Mouse (Mus musculus) heart, embryonic 13.5 days (tissue): Measurements from ENCODE around the gene Rfx7. TPM values are rescaled to one million over a fixed set of nuclear protein-coding genes. Genes with fewer than 3 reads are reported as not detected.

ENCODE experiments used
- ATAC-seq: fragments of 200-750 bp; cut with Nextera tagmentation; 2 replicates; pipeline ENCODE4 v1.8.0; 2017; ENCODE audit warnings: moderate TSS enrichment; ENCODE audit not compliant: insufficient number of reproducible peaks, low FRiP score, low TSS enrichment; ENCODE audit errors: extremely low read depth
- H3K27ac ChIP-seq: fragments of 300-500 bp; sonication (generic); replicated peaks from 2 replicates; pipeline ENCODE4 v1.5.1; 2015; ENCODE audit warnings: moderate library complexity, mild to moderate bottlenecking, inconsistent platforms
- H3K27me3 ChIP-seq: fragments of 300-500 bp; sonication (generic); replicated peaks from 2 replicates; pipeline ENCODE4 v1.6.1; 2015; ENCODE audit warnings: mild to moderate bottlenecking, inconsistent platforms
- H3K36me3 ChIP-seq: fragments of 300-500 bp; sonication (generic); 2 replicates; pipeline ENCODE4 v1.6.1; 2015; ENCODE audit warnings: mild to moderate bottlenecking, inconsistent platforms
- H3K4me1 ChIP-seq: fragments of 300-500 bp; sonication (generic); 2 replicates; pipeline ENCODE4 v1.6.1; 2015; ENCODE audit warnings: inconsistent platforms
- H3K4me2 ChIP-seq: fragments of 300-500 bp; sonication (generic); 2 replicates; pipeline ENCODE4 v1.6.1; 2015; ENCODE audit warnings: inconsistent platforms, mild to moderate bottlenecking, moderate library complexity
- H3K4me3 ChIP-seq: fragments of 300-500 bp; sonication (generic); 2 replicates; pipeline ENCODE4 v1.5.1; 2015; ENCODE audit warnings: moderate library complexity, mild to moderate bottlenecking, inconsistent platforms
- H3K9ac ChIP-seq: fragments of 300-500 bp; sonication (generic); 2 replicates; pipeline ENCODE4 v1.6.1; 2015; ENCODE audit warnings: inconsistent platforms, mild to moderate bottlenecking, moderate library complexity
- H3K9me3 ChIP-seq: fragments of 300-500 bp; sonication (generic); 2 replicates; pipeline ENCODE4 v1.6.1; 2016; ENCODE audit warnings: inconsistent platforms
- WGBS: fragments of 180-500 bp; shearing (Covaris S2); methylation state at CpG from one replicate; pipeline ENCODE4 v1.1.7; 2015; ENCODE audit warnings: mixed read lengths; 5-methylcytosine and 5-hydroxymethylcytosine counted together
- polyA plus RNA-seq: library from polyadenylated mRNA; unstranded; fragments of >200 nt; fragmentation: Nextera tagmentation; extraction: Ambion mirVana; gene quantifications from 2 replicates; pipeline ENCODE4 v1.2.1, GENCODE M21; 2015

Rfx7 gene
- polyA plus RNA-seq, 1 experiment from 2014 or later, result 6.1 TPM

- Histone ChIP-seq H3K9ac (no peak overlapping the region), H3K9me3 (no peaks in the 10 kb centered on the region), H3K27me3 (no peaks in the 10 kb centered on the region), H3K27ac (peak overlapping the region; percentile 55), H3K4me1 (peaks cover 55% of the 10 kb centered on the region), H3K4me3 (no peak overlapping the region), H3K36me3 (no peaks in the 10 kb centered on the region), H3K4me2 (no peak overlapping the region)
- ATAC-seq, result no peak
- 39% methylated on average over 3 of the region's 3 CpGs for WGBS
Measured at GRCm38 (mm10) chr9:72656940-72657339, 124.9 kb downstream of the Rfx7 start.

GRCm38 (mm10) chr9:72657694-72658093, 125.7 kb downstream of the Rfx7 start:
- Histone ChIP-seq H3K4me2 (no peak overlapping the region), H3K9ac (no peak overlapping the region), H3K4me1 (peaks cover 48% of the 10 kb centered on the region), H3K27me3 (no peaks in the 10 kb centered on the region), H3K36me3 (no peaks in the 10 kb centered on the region), H3K27ac (no peak overlapping the region), H3K9me3 (no peaks in the 10 kb centered on the region), H3K4me3 (no peak overlapping the region)
- WGBS, result 94% methylated on average over 1 of the region's 1 CpGs
- no peak for ATAC-seq

DNA sequence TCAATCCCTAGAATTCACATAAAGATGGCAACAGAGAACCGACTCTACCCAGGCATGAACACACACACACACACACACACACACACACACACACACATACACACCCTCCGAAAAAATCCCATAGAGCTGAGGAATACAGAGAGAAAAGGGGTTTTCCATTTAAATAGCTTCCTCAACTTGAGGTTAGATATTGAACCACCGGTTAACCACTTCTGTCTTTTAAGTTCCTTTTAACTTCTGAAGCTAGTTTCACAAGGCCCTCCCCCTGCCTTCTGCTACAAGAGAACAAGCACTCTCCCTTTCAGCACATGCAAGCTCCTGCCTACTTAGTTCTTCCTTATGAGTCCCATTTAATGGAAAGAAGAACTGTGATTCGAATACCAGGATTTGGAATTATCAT, 128.1 kb downstream of the Rfx7 start:
- 67% methylated on average over 4 of the region's 4 CpGs for WGBS
- ATAC-seq, result no peak

DNA sequence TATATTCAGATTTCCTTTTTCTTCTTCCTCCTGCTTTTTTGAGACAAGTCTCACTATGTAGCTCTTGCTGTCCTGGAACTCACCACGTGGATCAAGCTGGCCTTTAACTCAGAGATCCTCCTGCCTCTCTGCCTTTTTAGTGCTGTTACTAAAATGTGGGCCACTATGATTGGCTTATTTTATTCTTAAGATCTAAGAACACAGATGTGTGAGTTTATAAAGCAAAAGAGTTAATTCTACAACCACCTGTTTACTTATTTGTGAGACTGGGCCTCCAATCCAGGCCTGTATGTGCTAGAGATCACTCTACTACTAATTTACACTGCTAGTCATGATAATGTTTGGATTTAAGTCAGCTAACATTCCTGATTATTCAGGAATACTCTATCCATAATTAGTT, 128.9 kb downstream of the Rfx7 start:
- peak overlapping the region; percentile 100 for H3K27ac ChIP-seq
- H3K9ac ChIP-seq, result peak overlapping the region; percentile 100; the same call in 1 of the 2 replicates
- peaks cover 23% of the 10 kb centered on the region for H3K36me3 ChIP-seq
- H3K27me3 ChIP-seq, result no peaks in the 10 kb centered on the region
- no peak overlapping the region for H3K4me3 ChIP-seq
- ATAC-seq, result no peak
- WGBS, result 54% methylated on average over 1 of the region's 1 CpGs
- H3K4me1 ChIP-seq, result peaks cover 48% of the 10 kb centered on the region
- H3K4me2 ChIP-seq, result peak overlapping the region; percentile 96
- H3K9me3 ChIP-seq, result no peaks in the 10 kb centered on the region

More for the DNA sequence above, 128.1 kb downstream of the Rfx7 start:
- no peaks in the 10 kb centered on the region for H3K9me3 ChIP-seq
- H3K9ac ChIP-seq, result peak overlapping the region; percentile 37; the same call in 1 of the 2 replicates
- H3K36me3 ChIP-seq, result peaks cover 15% of the 10 kb centered on the region
- no peak overlapping the region for H3K4me3 ChIP-seq
- H3K4me2 ChIP-seq, result no peak overlapping the region
- peaks cover 46% of the 10 kb centered on the region for H3K4me1 ChIP-seq
- H3K27me3 ChIP-seq, result no peaks in the 10 kb centered on the region
- H3K27ac ChIP-seq, result no peak overlapping the region

GRCm38 (mm10) chr9:72661561-72661894, 129.5 kb downstream of the Rfx7 start:
- peaks cover 47% of the 10 kb centered on the region for H3K4me1 ChIP-seq
- H3K9me3 ChIP-seq, result no peaks in the 10 kb centered on the region
- H3K27ac ChIP-seq, result peak overlapping the region; percentile 100
- 2% methylated on average over 13 of the region's 13 CpGs for WGBS
- H3K27me3 ChIP-seq, result no peaks in the 10 kb centered on the region
- no peak for ATAC-seq
- peak overlapping the region; percentile 99 for H3K4me3 ChIP-seq
- H3K4me2 ChIP-seq, result peak overlapping the region; percentile 96
- H3K9ac ChIP-seq, result peak overlapping the region; percentile 100
- peaks cover 29% of the 10 kb centered on the region for H3K36me3 ChIP-seq

DNA sequence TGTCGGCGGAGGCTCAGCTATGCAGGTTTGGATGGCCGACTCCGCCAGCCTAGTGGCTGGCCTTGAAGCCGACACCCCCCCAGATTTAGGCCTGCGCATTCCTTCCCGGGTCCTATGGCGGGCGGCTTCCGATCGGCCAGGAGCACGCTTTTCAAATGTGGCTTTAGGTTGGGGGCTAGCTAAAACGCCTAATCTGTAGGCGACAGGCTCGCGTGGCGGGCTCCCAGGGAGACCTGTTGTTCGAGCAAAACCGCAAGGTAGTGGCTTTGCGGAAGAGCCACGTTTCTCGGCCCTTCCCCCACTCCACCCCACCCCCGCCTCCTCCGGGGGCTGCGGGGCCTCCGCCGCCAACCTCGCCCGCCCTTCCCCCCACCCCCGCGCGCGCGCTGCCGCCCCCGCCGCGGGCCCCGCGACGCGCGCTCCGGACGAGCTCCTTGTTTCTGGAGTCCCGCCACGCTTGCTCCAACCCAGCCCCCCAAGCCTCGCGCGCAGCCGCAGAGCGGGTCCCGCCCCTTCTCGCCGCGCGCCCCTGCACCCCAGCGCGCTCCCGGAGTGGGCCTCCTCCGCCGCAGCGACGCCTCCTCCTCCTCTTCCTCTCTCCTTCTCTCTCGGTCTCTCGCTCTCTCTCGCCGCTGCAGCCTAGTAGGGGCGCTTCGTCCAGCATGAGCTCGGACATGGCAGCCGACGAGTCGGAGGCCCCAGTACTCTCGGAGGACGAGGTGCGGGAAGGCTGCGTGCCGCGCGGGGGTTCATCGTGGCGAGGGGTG, 130.0 kb downstream of the Rfx7 start, which contains the start of gene Nedd4:
Gene Nedd4, plus strand, starts transcription at position 452 of the 767 bp plus-strand sequence.
- peaks cover 47% of the 10 kb centered on the region for H3K4me1 ChIP-seq
- H3K4me2 ChIP-seq, result peak within 1 kb of the TSS; percentile 96
- H3K36me3 ChIP-seq, result peaks cover 34% of the 10 kb centered on the region
- WGBS, result 1% methylated on average over 69 of the region's 83 CpGs
- peak; percentile 86 for ATAC-seq
- H3K27ac ChIP-seq, result peak within 1 kb of the TSS; percentile 100
- no peaks in the 10 kb centered on the region for H3K27me3 ChIP-seq
- peak within 1 kb of the TSS; percentile 100 for H3K9ac ChIP-seq
- peak within 1 kb of the TSS; percentile 99 for H3K4me3 ChIP-seq
- H3K9me3 ChIP-seq, result no peaks in the 10 kb centered on the region

GRCm38 (mm10) chr9:72662691-72663533, 130.9 kb downstream of the Rfx7 start:
- peak overlapping the region; percentile 96 for H3K4me2 ChIP-seq
- no peaks in the 10 kb centered on the region for H3K9me3 ChIP-seq
- peak; percentile 43; the same call in 1 of the 2 replicates for ATAC-seq
- H3K27ac ChIP-seq, result peak overlapping the region; percentile 100
- peaks cover 43% of the 10 kb centered on the region for H3K36me3 ChIP-seq
- H3K4me3 ChIP-seq, result peak overlapping the region; percentile 99
- peaks cover 51% of the 10 kb centered on the region for H3K4me1 ChIP-seq
- no peaks in the 10 kb centered on the region for H3K27me3 ChIP-seq
- under 1% methylated on average over 55 of the region's 55 CpGs for WGBS
- H3K9ac ChIP-seq, result peak overlapping the region; percentile 100

GRCm38 (mm10) chr9:72663534-72663918, 131.5 kb downstream of the Rfx7 start:
- Histone ChIP-seq H3K4me1 (peaks cover 51% of the 10 kb centered on the region), H3K27ac (peak overlapping the region; percentile 100), H3K27me3 (no peaks in the 10 kb centered on the region), H3K9me3 (no peaks in the 10 kb centered on the region), H3K4me2 (peak overlapping the region; percentile 96), H3K36me3 (peaks cover 47% of the 10 kb centered on the region), H3K9ac (peak overlapping the region; percentile 100), H3K4me3 (peak overlapping the region; percentile 99)
- ATAC-seq, result no peak
- WGBS, result 5% methylated on average over 10 of the region's 10 CpGs

DNA sequence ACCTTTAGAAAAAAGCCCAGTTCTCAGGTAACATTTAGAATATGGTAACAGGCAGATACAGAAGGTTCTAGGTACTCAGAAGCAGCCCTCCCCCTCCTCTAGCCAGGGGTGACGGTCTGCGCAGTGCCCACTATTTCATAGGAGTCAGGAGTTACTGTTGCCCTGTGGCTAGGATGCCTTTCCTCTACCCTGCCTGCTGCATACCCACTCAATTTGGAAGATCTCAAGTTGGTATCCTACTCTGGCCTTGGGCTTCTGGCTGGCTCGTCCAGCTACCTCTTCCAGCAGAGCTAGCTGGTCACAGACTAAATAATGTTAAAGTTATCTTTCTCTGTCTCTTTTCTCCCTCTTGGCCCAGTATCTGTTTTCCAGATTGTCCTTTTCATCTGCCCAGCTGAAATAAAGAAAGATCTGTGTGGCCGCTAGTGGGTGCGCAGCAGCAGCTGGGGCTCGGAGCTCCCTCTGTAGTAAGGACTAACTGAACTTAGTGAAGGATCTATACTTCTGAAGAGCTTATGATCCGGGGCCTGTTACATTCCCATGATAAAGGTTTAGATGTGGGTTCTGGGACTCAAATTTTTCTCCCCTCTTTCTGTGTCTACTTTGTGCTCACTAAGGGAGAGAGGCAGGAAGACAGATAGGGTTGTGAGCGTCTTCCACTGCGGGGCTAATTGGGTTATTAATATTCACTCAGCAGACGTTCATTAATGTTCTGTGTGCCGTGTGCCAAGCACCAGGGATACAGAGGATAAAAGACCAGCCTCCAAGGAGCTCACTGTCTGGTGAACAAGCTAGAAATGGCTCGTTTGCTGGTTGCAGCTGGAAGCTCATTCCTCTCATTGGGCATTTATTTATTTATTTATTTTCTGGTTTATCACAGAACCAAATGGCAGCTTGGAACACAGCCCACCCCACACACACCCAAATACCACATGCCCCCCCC, 132.6 kb downstream of the Rfx7 start:
- Histone ChIP-seq H3K27ac (peak overlapping the region; percentile 100), H3K4me2 (peak overlapping the region; percentile 96), H3K4me3 (peak overlapping the region; percentile 99), H3K4me1 (peaks cover 56% of the 10 kb centered on the region), H3K9me3 (no peaks in the 10 kb centered on the region), H3K9ac (peak overlapping the region; percentile 100), H3K36me3 (peaks cover 58% of the 10 kb centered on the region), H3K27me3 (no peaks in the 10 kb centered on the region)
- WGBS, result 45% methylated on average over 12 of the region's 12 CpGs
- ATAC-seq, result no peak

DNA sequence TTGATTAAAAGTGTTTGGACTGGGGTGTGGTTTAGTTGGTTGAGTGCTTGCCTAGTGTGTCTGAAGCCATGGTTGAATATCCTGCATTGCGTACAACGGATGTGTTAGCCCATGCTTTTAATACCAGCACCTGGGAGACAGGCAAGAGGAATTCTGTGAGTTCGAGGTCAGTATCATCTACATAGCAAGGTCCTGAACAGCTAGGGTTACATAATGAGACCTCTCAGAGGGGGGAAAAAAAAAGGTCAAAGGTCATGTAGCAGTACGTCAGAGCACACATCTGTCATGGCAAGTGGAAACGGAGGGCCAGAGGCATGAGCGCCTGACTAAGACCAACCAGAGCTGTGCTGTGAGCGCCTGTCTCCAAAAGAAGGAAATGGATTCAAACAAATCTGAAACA, 133.5 kb downstream of the Rfx7 start:
- H3K36me3 ChIP-seq, result peaks cover 67% of the 10 kb centered on the region
- WGBS, result 50% methylated on average over 7 of the region's 7 CpGs
- peak overlapping the region; percentile 100 for H3K9ac ChIP-seq
- 0 out of 2 replicates have a peak overlapping the region, but pooled peaks have one; percentile 10 for H3K27ac ChIP-seq
- peak overlapping the region; percentile 99 for H3K4me3 ChIP-seq
- peak overlapping the region; percentile 96 for H3K4me2 ChIP-seq
- H3K4me1 ChIP-seq, result peaks cover 58% of the 10 kb centered on the region
- H3K27me3 ChIP-seq, result no peaks in the 10 kb centered on the region
- no peak for ATAC-seq
- H3K9me3 ChIP-seq, result no peaks in the 10 kb centered on the region
